Mouse (Mus musculus) liver, embryonic 11.5 days (tissue): ENCODE measurements around the gene Papolb. TPM values are rescaled to one million over a fixed set of nuclear protein-coding genes. Genes with fewer than 3 reads are reported as not detected.

Source experiments
- ATAC-seq: fragments of 200-750 bp; cut with Nextera tagmentation; replicated peaks from 2 replicates; pipeline ENCODE4 v1.8.0; 2017; ENCODE audit warnings: moderate number of reproducible peaks, mild to moderate bottlenecking, moderate TSS enrichment, moderate library complexity; ENCODE audit not compliant: low FRiP score
- DNase-seq: peaks from one replicate; pipeline ENCODE4 v3.0.0-alpha.2; 2017; ENCODE audit warnings: low spot score
- H3K27ac ChIP-seq: fragments of 300-500 bp; sonication (generic); 2 replicates; pipeline ENCODE4 v1.5.1; 2014; ENCODE audit warnings: mild to moderate bottlenecking, low read depth, low read length, control low read depth
- H3K27me3 ChIP-seq: fragments of 300-500 bp; sonication (generic); replicated peaks from 2 replicates; pipeline ENCODE4 v1.6.1; 2014; ENCODE audit warnings: low read length, mixed read lengths; ENCODE audit not compliant: control insufficient read depth, insufficient read depth
- H3K36me3 ChIP-seq: fragments of 300-500 bp; sonication (generic); 2 replicates; pipeline ENCODE4 v1.6.1; 2014; ENCODE audit warnings: mild to moderate bottlenecking, low read length, moderate library complexity, mixed read lengths; ENCODE audit not compliant: control insufficient read depth, insufficient read depth
- H3K4me1 ChIP-seq: fragments of 300-500 bp; sonication (generic); replicated peaks from 2 replicates; pipeline ENCODE4 v1.6.1; 2014; ENCODE audit warnings: low read length, mixed read lengths; ENCODE audit not compliant: control insufficient read depth, insufficient read depth
- H3K4me2 ChIP-seq: fragments of 300-500 bp; sonication (generic); 2 replicates; pipeline ENCODE4 v1.6.1; 2014; ENCODE audit warnings: mild to moderate bottlenecking, control low read depth, moderate library complexity
- H3K4me3 ChIP-seq: fragments of 300-500 bp; sonication (generic); 2 replicates; pipeline ENCODE4 v1.5.1; 2014; ENCODE audit warnings: low read depth, low read length, control low read depth
- H3K9ac ChIP-seq: fragments of 300-500 bp; sonication (generic); 2 replicates; pipeline ENCODE4 v1.6.1; 2014; ENCODE audit warnings: low read depth, low read length, control low read depth
- H3K9me3 ChIP-seq: fragments of 300-500 bp; sonication (generic); 2 replicates; pipeline ENCODE4 v1.6.1; 2016; ENCODE audit warnings: low read length, inconsistent platforms, mixed read lengths; ENCODE audit not compliant: control insufficient read depth
- WGBS: fragments of 180-500 bp; shearing (Covaris S2); extraction: QIAGEN DNeasy Blood & Tissue Kit; methylation state at CpG from one replicate; pipeline ENCODE4 v1.1.7; 2014; 5-methylcytosine and 5-hydroxymethylcytosine counted together
- polyA plus RNA-seq: library from polyadenylated mRNA; unstranded; fragments of >200 nt; fragmentation: Nextera tagmentation; extraction: Ambion mirVana; gene quantifications from 2 replicates; pipeline ENCODE4 v1.2.1, GENCODE M21; 2014

Gene Papolb
- polyA plus RNA-seq, 1 experiment from 2014 or later: 0.19 TPM

DNA sequence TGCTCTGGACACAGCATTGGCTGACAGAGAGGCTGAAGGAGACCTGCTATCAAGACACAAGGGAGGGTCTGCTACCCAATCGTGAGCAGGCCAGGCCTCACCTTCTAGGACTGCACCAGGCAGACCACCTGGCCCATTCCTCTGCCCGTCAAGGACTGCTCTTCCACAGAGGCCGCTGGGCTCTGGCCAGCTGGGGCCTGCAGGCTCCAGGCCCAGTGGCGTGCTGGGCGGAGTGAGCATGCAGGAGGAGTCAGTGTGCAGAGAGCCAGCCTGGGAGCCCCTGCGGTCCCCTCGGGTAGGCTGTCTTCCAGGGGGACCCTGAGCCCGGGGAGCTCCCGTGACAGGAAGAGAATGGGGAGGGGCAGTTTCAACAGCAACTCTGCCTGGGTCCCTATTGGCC is 43.2 kb downstream of the Papolb start:
- ATAC-seq (no peak), DNase-seq (no peak)
- WGBS: 67% methylated on average over 9 of the region's 9 CpGs
- no peak overlapping the region for H3K4me2 ChIP-seq
- H3K9me3 ChIP-seq: no peaks in the 10 kb centered on the region
- no peak overlapping the region for H3K27ac ChIP-seq
- H3K4me3 ChIP-seq: no peak overlapping the region
- no peak overlapping the region for H3K9ac ChIP-seq
- H3K4me1 ChIP-seq: no peaks in the 10 kb centered on the region
- no peaks in the 10 kb centered on the region for H3K27me3 ChIP-seq
- H3K36me3 ChIP-seq: no peaks in the 10 kb centered on the region

DNA sequence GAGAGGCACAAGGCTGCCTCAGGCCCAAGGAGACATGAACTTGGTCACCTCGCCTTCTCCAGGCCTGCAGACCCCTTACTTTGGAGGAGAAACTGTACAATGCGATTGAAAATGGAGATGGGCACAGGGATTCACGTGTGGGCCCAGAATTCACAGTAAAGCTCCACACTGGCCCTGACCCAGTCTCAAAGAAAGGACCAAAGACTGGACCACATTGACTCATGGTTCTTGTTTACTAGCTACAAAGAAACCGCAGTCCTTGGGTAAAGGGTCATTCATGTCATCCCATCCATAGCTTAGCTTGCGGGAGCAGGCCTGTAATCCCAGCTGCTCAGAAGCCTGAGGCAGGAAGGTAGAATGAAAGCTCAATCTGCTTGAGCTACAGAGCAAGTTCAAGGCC is 46.3 kb downstream of the Papolb start:
- 86% methylated on average over 5 of the region's 5 CpGs for WGBS

DNA sequence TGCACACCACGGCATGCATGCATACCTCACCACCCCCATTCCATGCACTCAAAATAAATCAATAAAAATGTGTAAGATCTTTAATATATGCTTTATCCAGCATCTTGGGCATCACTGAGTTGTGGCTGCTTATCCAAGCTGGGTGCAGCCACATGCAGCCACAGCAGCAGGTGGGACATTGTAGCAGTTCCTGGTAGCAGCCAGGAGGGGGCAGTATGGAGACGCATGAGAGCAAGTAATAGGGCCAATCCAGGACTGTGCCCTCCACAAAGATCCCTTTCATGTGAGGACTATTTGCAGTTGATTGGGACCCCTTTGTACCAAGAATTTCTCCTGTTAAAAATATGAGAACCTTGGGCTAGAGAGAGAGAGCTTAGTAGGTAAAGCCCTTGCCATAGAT is 47.4 kb downstream of the Papolb start:
- ATAC-seq: no peak
- Histone ChIP-seq H3K36me3 (no peaks in the 10 kb centered on the region), H3K9ac (no peak overlapping the region), H3K4me2 (no peak overlapping the region), H3K27ac (no peak overlapping the region), H3K27me3 (no peaks in the 10 kb centered on the region), H3K9me3 (no peaks in the 10 kb centered on the region), H3K4me1 (no peaks in the 10 kb centered on the region; the same call in 1 of the 2 replicates), H3K4me3 (no peak overlapping the region)
- no peak for DNase-seq
- 57% methylated on average over 2 of the region's 2 CpGs for WGBS

More for the DNA sequence above, 46.3 kb downstream of the Papolb start:
- no peak overlapping the region for H3K9ac ChIP-seq
- no peak overlapping the region for H3K27ac ChIP-seq
- no peak overlapping the region for H3K4me3 ChIP-seq
- H3K27me3 ChIP-seq: no peaks in the 10 kb centered on the region
- ATAC-seq: no peak
- no peak for DNase-seq
- no peaks in the 10 kb centered on the region for H3K36me3 ChIP-seq
- H3K4me1 ChIP-seq: no peaks in the 10 kb centered on the region; the same call in 1 of the 2 replicates
- H3K4me2 ChIP-seq: no peak overlapping the region
- no peaks in the 10 kb centered on the region for H3K9me3 ChIP-seq

DNA sequence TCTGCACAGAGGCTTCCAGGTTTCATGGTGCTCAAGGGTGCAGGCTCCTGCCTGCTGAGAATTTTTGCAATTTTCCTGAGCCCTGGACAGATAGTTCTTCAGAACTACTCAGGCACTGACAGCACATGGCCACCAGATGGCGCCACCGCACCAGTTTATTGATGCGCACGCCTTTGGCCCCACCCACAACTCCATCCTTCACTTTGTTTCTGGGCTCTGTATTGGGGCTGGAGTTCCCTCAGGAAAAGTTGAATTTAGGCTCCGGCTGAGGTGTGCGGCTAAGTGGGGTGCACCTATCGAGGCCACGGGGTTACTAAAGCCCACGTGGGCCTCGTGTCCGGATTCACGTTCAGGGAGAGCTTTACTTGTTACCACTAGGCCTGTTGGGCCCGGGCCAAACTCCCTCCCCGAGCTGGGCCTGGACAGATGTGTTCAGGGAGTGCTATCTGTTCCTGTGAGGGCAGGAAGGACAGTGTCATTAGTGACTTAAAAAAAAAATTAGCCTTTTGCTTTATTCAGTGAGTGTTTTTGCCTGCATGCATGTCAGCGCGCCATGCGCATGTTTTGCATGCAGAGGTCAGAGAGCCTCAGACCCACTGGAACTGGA is 50.9 kb downstream of the Papolb start:
- ATAC-seq: peak; percentile 49
- Histone ChIP-seq H3K4me1 (peaks cover 2% of the 10 kb centered on the region; the same call in 1 of the 2 replicates), H3K27ac (no peak overlapping the region), H3K4me3 (no peak overlapping the region), H3K36me3 (peaks cover 5% of the 10 kb centered on the region; the same call in 1 of the 2 replicates), H3K9ac (no peak overlapping the region), H3K4me2 (peak overlapping the region; percentile 12; the same call in 1 of the 2 replicates), H3K9me3 (no peaks in the 10 kb centered on the region), H3K27me3 (no peaks in the 10 kb centered on the region)
- 36% methylated on average over 17 of the region's 17 CpGs for WGBS
- peak; percentile 73 for DNase-seq

DNA sequence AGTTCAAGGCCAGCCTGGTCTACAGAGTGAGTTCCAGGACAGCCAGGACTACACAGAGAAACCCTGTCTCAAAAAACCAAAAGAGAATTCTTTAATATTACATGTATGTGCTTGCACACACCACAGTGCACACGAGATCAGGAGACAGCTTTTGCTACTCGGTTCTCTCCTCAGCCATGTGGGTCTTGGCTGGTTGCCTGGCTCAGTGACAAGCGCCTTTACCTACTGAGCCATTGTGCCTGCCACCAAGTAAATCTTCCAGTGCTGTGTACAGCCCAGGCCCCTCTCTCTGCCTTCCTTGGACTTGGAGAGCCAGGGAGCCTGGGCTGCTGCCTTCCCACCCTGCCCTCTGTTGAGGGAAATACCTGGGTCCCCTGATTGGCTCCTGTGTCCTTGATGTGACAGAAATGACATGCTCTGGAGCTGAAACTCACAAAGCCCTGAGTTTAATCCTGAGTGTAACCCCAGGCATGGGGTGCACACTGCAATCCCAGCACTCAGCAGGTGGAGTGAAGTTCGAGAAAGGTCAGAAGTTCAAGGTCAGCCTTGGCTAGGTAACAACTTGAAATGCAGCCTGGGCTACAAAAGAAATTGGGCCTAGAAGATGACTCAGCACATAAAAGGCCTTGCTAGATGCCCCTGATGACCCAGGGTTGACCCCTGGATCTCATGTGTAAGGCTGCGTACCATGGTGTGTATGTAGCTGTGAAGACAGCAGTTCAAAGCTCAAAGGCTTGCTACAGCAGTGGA is 51.8 kb downstream of the Papolb start:
- Histone ChIP-seq H3K9ac (no peak overlapping the region), H3K27ac (no peak overlapping the region), H3K9me3 (no peaks in the 10 kb centered on the region), H3K4me2 (no peak overlapping the region), H3K4me1 (peaks cover 2% of the 10 kb centered on the region; the same call in 1 of the 2 replicates), H3K4me3 (no peak overlapping the region), H3K36me3 (peaks cover 5% of the 10 kb centered on the region; the same call in 1 of the 2 replicates), H3K27me3 (no peaks in the 10 kb centered on the region)
- DNase-seq (no peak), ATAC-seq (no peak)
- WGBS: 91% methylated on average over 5 of the region's 5 CpGs

DNA sequence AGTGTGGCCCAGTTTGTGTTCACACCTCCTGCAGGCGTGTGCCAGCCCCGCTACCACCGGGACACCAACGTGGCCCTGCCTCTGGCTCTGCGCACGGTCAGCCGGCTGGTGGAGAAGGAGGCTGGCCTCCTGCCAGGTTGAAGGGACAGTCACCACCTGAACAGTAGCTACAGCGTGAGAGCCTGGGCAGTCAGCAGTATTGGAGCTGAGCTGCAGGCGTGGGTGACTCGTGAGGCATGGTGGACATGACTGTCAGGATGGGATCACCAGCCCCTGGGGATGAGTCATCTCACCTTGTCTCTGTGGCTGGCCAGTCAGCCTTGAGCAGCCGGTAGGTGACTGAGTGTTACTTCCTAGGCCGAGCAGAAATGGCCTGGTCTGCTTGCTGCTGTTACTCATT is 52.5 kb downstream of the Papolb start:
- H3K4me3 ChIP-seq: no peak overlapping the region
- WGBS: 89% methylated on average over 12 of the region's 12 CpGs
- H3K4me2 ChIP-seq: no peak overlapping the region

More for the DNA sequence above, 52.5 kb downstream of the Papolb start:
- H3K4me1 ChIP-seq: peaks cover 2% of the 10 kb centered on the region; the same call in 1 of the 2 replicates
- no peak overlapping the region for H3K27ac ChIP-seq
- peaks cover 8% of the 10 kb centered on the region; the same call in 1 of the 2 replicates for H3K36me3 ChIP-seq
- H3K27me3 ChIP-seq: no peaks in the 10 kb centered on the region
- no peak overlapping the region for H3K9ac ChIP-seq
- H3K9me3 ChIP-seq: no peaks in the 10 kb centered on the region
- DNase-seq (no peak), ATAC-seq (no peak)

Other genes starting within 250 kb of the Papolb start
- 3.1 and 4.0 TPM in 2 replicates for gene Foxk1, start 128.6 kb downstream of the Papolb start, polyA plus RNA-seq
- 11.7 and 11.9 TPM in 2 replicates for gene Ap5z1, start 66.1 kb downstream of the Papolb start, polyA plus RNA-seq
- 1.1 and 1.2 TPM in 2 replicates for gene Radil, start 21.0 kb upstream of the Papolb start, polyA plus RNA-seq
- gene Mmd2, start 78.7 kb upstream of the Papolb start, polyA plus RNA-seq: 20.2 and 23.0 TPM in 2 replicates
- gene Wipi2, start 97.6 kb upstream of the Papolb start, polyA plus RNA-seq: 52.7 and 56.3 TPM in 2 replicates
- 1.3 and 1.7 TPM in 2 replicates for gene Slc29a4, start 162.4 kb upstream of the Papolb start, polyA plus RNA-seq